Mouse (Mus musculus) embryonic facial prominence, embryonic 14.5 days (tissue): ENCODE measurements around the gene Islr2. TPM values are rescaled to one million over a fixed set of nuclear protein-coding genes. Genes with fewer than 3 reads are reported as not detected.
A peak's percentile ranks its signal among the peaks of the same experiment; 100 is the strongest.

ENCODE experiments used
- ATAC-seq: fragments of 200-750 bp; cut with Nextera tagmentation; 2 replicates; pipeline ENCODE4 v1.8.0; 2017; ENCODE audit warnings: low read depth, moderate number of reproducible peaks, moderate TSS enrichment
- DNase-seq: peaks from one replicate; pipeline ENCODE4 v3.0.0-alpha.2; 2015; ENCODE audit warnings: low spot score
- H3K27ac ChIP-seq: fragments of 300-500 bp; sonication (generic); replicated peaks from 2 replicates; pipeline ENCODE4 v1.5.1; 2014; ENCODE audit warnings: low read depth, mild to moderate bottlenecking, low read length, moderate library complexity
- H3K27me3 ChIP-seq: fragments of 300-500 bp; sonication (generic); replicated peaks from 2 replicates; pipeline ENCODE4 v1.6.1; 2014; ENCODE audit warnings: low read length; ENCODE audit not compliant: control insufficient read depth, insufficient read depth
- H3K36me3 ChIP-seq: fragments of 300-500 bp; sonication (generic); 2 replicates; pipeline ENCODE4 v1.6.1; 2014; ENCODE audit warnings: low read length, mixed read lengths; ENCODE audit not compliant: control insufficient read depth, insufficient read depth
- H3K4me1 ChIP-seq: fragments of 300-500 bp; sonication (generic); 2 replicates; pipeline ENCODE4 v1.6.1; 2014; ENCODE audit warnings: antibody characterized with exemption, low read length; ENCODE audit not compliant: control insufficient read depth, insufficient read depth
- H3K4me2 ChIP-seq: fragments of 300-500 bp; sonication (generic); 2 replicates; pipeline ENCODE4 v1.6.1; 2014; ENCODE audit warnings: low read depth, mild to moderate bottlenecking, low read length, moderate library complexity, mixed read lengths
- H3K4me3 ChIP-seq: fragments of 300-500 bp; sonication (generic); 2 replicates; pipeline ENCODE4 v1.5.1; 2014; ENCODE audit warnings: low read depth, mild to moderate bottlenecking, low read length
- H3K9ac ChIP-seq: fragments of 300-500 bp; sonication (generic); 2 replicates; pipeline ENCODE4 v1.6.1; 2014; ENCODE audit warnings: low read depth, mild to moderate bottlenecking, low read length, moderate library complexity, mixed read lengths
- H3K9me3 ChIP-seq: fragments of 300-500 bp; sonication (generic); 2 replicates; pipeline ENCODE4 v1.6.1; 2016; ENCODE audit warnings: low read length; ENCODE audit not compliant: control insufficient read depth
- WGBS: fragments of 180-500 bp; shearing (Covaris S2); extraction: QIAGEN DNeasy Blood & Tissue Kit; methylation state at CpG from one replicate; pipeline ENCODE4 v1.1.7; 2014; 5-methylcytosine and 5-hydroxymethylcytosine counted together
- polyA plus RNA-seq: library from polyadenylated mRNA; unstranded; fragments of >200 nt; fragmentation: Nextera tagmentation; extraction: Ambion mirVana; gene quantifications from 2 replicates; pipeline ENCODE4 v1.2.1, GENCODE M21; 2014

Islr2 gene
- polyA plus RNA-seq, 1 experiment from 2014 or later, result 2.5 TPM

DNA sequence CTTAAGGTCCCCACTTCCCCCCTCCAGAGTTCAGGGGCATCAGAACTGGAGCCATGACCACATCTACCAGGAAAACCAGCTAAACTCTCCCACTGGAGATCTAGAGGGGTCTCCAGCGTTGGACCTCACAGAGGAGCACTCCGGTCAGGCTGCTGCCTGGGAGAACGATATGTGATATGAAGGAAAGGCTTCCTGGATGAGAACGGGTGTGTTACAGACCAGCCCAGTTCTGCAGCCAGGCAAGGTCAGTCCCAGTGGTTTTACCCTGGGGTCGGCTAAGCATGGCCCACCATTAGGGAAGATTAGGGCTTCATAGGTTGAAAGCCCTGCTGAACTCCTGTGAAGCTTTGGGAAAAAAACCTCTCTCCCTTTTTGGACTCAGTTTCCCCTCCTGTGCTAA lies 9.3 kb upstream of the Islr2 start:
- no peak overlapping the region for H3K4me2 ChIP-seq
- no peak overlapping the region for H3K9ac ChIP-seq
- no peaks in the 10 kb centered on the region for H3K9me3 ChIP-seq
- H3K4me3 ChIP-seq, result no peak overlapping the region
- DNase-seq (no peak), ATAC-seq (no peak)
- no peaks in the 10 kb centered on the region for H3K36me3 ChIP-seq
- no peak overlapping the region for H3K27ac ChIP-seq
- peaks cover 17% of the 10 kb centered on the region for H3K4me1 ChIP-seq
- no peaks in the 10 kb centered on the region for H3K27me3 ChIP-seq
- 64% methylated on average over 5 of the region's 5 CpGs for WGBS

DNA sequence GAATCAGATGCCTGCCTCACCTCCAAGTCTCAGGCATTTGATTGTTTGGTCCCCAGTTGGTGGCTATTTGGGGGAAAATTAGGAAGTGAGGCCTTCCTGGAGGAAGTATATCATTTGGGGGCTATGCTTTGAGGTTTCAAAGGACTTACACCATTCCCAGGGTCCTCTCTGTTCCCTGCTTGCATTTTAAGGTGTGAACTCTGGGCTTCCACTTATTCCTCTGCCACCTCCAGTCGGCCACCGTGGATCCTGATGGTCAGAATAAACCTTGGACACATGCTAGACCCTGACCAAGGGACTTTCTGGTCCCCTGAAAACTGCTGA lies 6.1 kb upstream of the Islr2 start:
- Histone ChIP-seq H3K27me3 (no peaks in the 10 kb centered on the region), H3K4me1 (peaks cover 17% of the 10 kb centered on the region), H3K9me3 (no peaks in the 10 kb centered on the region), H3K4me2 (no peak overlapping the region), H3K27ac (no peak overlapping the region), H3K36me3 (no peaks in the 10 kb centered on the region), H3K9ac (no peak overlapping the region), H3K4me3 (no peak overlapping the region)
- ATAC-seq, result no peak
- no peak for DNase-seq
- WGBS, result 93% methylated on average over 2 of the region's 2 CpGs

DNA sequence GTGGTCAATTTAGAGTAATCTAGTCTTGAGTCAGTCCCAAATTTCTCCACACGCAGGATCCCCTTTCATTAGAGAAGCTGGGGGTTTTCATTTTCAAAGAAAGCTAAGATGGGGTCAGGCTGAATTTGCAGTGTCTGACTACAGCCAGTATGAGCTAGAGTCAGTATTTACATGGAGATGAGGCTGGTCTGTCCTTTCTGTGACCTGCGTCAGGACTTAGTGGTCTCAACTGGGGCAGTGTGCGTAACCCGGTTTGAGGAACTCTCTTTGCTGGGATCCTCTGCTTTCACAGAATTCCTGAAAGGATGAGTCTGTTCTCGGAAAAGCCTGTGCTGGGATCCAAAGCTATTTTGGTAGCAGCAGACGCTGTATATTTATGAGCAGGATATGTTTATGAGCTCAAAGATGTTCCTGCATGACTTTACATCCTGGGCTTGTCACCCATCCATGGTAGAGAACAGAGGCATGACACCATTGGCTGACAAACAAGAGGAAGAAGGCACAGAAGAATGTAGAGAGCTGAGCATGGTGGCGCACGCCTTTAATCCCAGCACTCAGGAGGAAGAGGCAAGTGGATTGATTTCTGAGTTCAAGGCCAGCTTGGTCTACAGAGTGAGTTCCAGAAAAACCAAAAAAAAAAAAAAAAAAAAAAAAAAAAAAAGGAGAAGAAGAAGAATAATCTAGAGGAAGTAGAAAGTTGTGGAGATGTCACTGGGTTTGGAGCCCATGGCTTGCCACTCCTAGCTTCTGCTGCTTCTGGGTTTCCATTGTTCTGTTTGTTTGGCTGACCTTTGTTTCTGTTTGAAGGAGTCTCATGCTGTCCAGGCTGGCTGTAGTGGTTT lies 5.6 kb upstream of the Islr2 start:
- peaks cover 12% of the 10 kb centered on the region for H3K4me1 ChIP-seq
- H3K27me3 ChIP-seq, result no peaks in the 10 kb centered on the region
- no peak for ATAC-seq
- no peak overlapping the region for H3K4me3 ChIP-seq
- DNase-seq, result no peak
- H3K27ac ChIP-seq, result no peak overlapping the region
- no peaks in the 10 kb centered on the region for H3K9me3 ChIP-seq
- no peak overlapping the region for H3K9ac ChIP-seq
- 67% methylated on average over 8 of the region's 8 CpGs for WGBS
- no peak overlapping the region for H3K4me2 ChIP-seq
- no peaks in the 10 kb centered on the region for H3K36me3 ChIP-seq

DNA sequence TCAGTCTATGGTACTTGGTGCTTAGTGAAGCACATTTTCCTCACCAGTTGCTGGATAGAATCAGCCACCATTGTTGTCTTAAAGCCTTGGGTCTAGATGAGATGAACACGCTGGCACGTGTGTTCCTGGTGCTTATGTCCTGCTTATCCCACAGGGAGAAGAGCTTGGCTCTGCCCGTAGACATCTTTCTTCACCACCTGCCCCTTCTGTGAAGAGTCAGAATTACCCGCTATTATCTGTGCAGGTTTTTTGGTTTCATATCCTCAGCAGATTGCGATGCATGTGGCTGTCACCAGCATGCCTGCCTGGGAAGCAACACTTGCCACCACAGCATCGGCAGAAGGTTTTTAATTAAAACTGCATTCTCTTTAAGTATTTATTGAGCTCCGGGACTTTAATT lies 1.9 kb upstream of the Islr2 start:
- no peak overlapping the region for H3K4me2 ChIP-seq
- H3K27ac ChIP-seq, result no peak overlapping the region
- no peaks in the 10 kb centered on the region for H3K36me3 ChIP-seq
- WGBS, result 82% methylated on average over 7 of the region's 7 CpGs
- no peak for ATAC-seq
- DNase-seq, result no peak
- H3K4me3 ChIP-seq, result no peak overlapping the region
- no peak overlapping the region for H3K9ac ChIP-seq
- H3K27me3 ChIP-seq, result peaks cover 33% of the 10 kb centered on the region
- H3K9me3 ChIP-seq, result no peaks in the 10 kb centered on the region
- peaks cover 18% of the 10 kb centered on the region for H3K4me1 ChIP-seq

DNA sequence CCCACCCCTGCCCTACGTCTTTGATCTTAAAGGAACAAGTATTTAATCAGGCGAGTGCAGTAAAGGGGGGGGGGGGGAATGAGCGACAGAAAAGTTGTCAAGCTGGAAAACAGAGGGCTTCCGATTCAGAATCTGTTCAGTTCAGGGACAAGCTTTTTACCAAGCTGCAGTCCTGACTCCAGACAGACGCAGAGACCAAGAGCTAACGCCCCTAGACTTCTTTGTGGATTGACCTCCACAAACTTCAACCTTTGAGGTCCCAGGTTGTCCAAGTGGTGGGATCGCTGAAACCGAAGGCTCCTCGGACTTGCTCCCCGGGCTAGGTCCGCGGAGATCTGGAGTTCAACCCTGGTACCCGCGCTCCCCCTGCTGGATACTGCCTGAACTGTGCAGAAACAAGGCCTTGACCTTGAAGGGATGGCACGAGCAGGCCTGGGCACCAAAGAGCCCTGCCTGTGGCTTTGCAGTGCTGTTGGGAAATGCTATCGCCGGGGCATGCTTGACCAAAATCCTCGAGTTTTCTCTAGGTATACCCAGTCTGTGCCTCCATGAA lies 405 bp upstream of the Islr2 start:
- Histone ChIP-seq H3K36me3 (no peaks in the 10 kb centered on the region), H3K27me3 (peaks cover 48% of the 10 kb centered on the region), H3K27ac (no peak overlapping the region), H3K4me1 (peaks cover 18% of the 10 kb centered on the region), H3K9ac (peak overlapping the region; percentile 47; the same call in 1 of the 2 replicates), H3K4me2 (peak overlapping the region; percentile 59), H3K4me3 (peak overlapping the region; percentile 35), H3K9me3 (no peaks in the 10 kb centered on the region)
- WGBS, result 3% methylated on average over 18 of the region's 18 CpGs
- DNase-seq (peak; percentile 86), ATAC-seq (peak; percentile 77)

DNA sequence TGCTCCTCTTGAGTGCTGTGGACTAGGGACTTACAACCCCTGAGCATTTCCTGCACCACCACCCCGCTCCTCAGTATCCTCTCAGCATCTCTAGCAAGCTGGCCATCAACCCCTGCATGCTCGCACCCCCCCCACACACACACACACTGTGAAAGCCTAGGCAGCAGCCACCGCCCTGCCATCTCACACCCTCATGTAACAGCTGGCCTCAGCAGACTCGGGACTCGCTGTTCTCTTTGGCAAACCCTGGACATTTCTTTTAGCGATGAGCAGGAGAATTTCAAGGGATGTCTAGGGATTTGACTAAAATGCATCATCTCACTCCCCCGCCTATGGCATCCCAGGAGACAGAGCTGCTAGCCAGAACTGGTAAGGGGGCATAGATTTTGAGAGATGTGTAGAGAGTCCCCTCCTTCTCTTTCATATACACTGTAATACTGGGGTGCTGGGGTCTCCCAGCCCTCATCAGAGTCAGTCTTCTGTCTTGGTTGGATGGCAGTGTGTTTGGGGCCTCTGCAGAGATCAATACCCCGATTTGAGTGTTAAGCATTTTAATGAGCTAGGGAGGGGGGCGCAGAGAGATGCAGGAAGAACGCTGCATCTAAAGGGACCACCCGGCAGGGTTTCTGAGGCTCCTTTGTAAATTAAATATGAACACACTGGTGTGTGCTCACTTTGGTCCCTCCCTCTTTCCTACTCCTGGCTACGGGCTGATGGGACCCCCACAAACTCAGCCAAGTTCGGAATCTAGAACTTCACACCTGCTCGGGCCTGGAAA lies 1.3 kb downstream of the Islr2 start:
- H3K4me1 ChIP-seq, result peaks cover 32% of the 10 kb centered on the region
- peaks cover 64% of the 10 kb centered on the region for H3K27me3 ChIP-seq
- no peaks in the 10 kb centered on the region for H3K9me3 ChIP-seq
- no peaks in the 10 kb centered on the region for H3K36me3 ChIP-seq
- no peak for ATAC-seq
- H3K27ac ChIP-seq, result no peak overlapping the region
- no peak overlapping the region; the same call in 1 of the 2 replicates for H3K9ac ChIP-seq
- 11% methylated on average over 14 of the region's 14 CpGs for WGBS
- H3K4me2 ChIP-seq, result peak overlapping the region; percentile 48; the same call in 1 of the 2 replicates
- H3K4me3 ChIP-seq, result 0 out of 2 replicates have a peak overlapping the region, but pooled peaks have one; percentile 29
- no peak for DNase-seq

DNA sequence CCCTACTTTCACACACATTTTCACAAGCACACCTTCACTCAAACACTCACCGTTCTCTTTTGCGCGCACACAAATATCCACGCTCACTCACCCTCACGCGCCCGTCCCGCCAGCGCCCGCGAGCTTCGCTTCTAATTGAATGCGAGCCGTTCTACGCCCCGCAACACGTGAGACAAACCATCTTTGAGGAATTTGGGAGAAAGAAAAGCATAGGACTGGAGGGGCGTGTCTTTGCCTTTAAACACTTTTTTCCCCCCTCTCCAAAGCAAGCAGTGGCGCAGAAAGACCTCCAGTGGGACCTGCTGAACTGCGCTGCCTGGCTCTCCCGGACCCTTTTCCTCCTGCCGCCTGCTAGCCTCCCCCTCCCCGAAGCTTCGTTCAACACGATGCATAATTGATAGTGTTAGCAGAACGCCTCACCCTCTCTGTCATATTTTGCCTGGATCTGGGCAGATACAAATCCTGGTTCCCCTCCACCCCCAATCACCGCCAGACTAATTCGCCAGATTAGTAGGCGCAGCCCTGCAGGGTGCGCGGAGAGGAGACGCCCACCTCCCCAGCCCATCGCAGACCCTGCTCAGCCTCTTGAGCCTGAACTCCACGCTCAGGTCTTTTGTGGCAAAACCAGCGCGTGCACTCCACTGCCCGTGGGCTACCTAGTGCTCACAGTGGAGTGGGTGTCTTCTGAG lies 2.1 kb downstream of the Islr2 start:
- DNase-seq (no peak), ATAC-seq (no peak)
- H3K27me3 ChIP-seq, result peaks cover 73% of the 10 kb centered on the region
- no peak overlapping the region; the same call in 1 of the 2 replicates for H3K9ac ChIP-seq
- H3K36me3 ChIP-seq, result no peaks in the 10 kb centered on the region
- no peaks in the 10 kb centered on the region for H3K9me3 ChIP-seq
- H3K4me3 ChIP-seq, result peak overlapping the region; percentile 29
- peaks cover 38% of the 10 kb centered on the region for H3K4me1 ChIP-seq
- H3K27ac ChIP-seq, result peak overlapping the region; percentile 21; the same call in 1 of the 2 replicates
- peak overlapping the region; percentile 48 for H3K4me2 ChIP-seq
- under 1% methylated on average over 35 of the region's 37 CpGs for WGBS

DNA sequence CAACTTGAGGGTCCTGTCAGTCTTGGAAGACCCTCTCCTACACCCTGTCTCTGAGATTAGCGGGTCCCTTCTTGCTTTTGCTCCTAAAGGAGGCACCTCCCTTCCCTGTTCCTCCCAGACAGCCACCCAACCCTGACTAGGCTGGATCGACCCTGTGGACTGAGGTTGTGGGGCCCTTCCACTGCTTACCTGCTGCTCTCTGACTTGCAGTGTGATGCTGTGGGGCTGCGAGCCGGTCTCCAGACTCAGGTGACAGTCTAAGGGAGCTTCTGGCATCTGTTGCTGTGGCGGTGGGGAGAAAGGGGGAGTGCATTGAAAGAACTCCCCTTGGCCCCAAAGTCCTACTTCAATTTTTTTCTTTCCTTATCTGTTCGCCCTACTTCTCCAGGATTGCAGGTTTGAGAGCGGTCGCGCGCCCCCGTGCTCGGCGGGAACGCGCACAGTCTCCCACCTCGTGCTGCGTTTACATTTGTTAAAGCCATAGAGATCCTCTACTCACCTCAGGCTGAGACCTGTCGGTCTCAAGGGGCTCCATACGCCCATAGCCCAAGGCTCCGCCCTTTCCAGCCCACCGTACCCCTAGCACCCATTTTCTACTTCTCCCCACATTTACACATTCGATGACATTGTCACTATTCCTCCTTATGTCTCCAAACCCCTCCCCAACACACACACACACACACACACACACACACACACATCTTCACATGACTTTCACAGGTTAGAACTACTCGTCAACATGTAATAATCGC lies 2.9 kb downstream of the Islr2 start:
- H3K4me3 ChIP-seq, result peak overlapping the region; percentile 29
- DNase-seq (no peak), ATAC-seq (no peak)
- H3K9ac ChIP-seq, result peak overlapping the region; percentile 37
- H3K36me3 ChIP-seq, result no peaks in the 10 kb centered on the region
- no peaks in the 10 kb centered on the region for H3K9me3 ChIP-seq
- peak overlapping the region; percentile 48 for H3K4me2 ChIP-seq
- peak overlapping the region; percentile 21; the same call in 1 of the 2 replicates for H3K27ac ChIP-seq
- WGBS, result 2% methylated on average over 24 of the region's 24 CpGs
- H3K27me3 ChIP-seq, result peaks cover 80% of the 10 kb centered on the region
- H3K4me1 ChIP-seq, result peaks cover 45% of the 10 kb centered on the region
